15 mouse cellular contexts compared by ENCODE assay signal in the genomic region with DNA sequence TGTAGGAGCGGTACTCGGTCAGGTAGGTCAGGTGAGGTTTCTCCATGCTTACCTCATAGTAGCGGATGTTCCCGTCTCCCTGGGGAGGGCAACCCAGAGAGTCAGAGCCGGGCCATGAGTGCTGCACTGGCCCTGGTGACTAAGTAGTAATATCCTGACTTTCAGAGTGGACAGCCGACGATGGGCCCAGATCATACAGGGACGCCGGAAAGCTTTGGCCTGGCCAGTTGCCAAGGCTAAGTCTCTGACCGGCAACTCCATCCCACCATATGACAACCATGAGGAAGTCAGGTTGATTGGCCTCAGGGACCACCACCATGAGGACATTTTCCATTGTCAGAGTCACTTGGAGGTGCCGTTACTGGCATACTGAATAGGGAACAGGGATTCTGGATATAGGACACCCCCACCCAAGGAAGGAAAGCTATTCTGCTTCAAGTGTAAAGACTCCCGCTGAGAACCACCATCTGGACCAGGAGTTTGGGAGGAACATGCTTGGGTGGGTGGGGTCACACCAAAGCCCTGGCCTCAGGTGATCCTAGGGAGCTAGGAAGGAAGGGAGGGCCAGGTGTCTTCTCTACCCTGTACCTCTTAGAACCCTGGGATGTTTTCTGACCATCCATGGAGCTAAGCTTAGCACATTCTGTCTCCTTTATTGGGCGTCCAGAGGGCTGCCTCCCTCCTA. TPM values are rescaled to one million over a fixed set of nuclear protein-coding genes. Genes with fewer than 3 reads are reported as not detected.
DNase-seq lines count a peak whose midpoint lies in the region; ATAC-seq lines count a peak whose summit lies in the region.
"Had no signal": no experiment of that assay in that cellular context is flagged by ENCODE, and none has a peak within 500 bp of the region (broad histone marks: within the 10 kb centered on the region; RNA-seq: fewer than 3 reads in every experiment).

No protein-coding gene starts in this region.

- DNase-seq in cerebellum, adult 18-20 months: peak; percentile 45 to 50
- no peak for DNase-seq in cerebellum, adult 9-10 months
- peak; percentile 47 to 52 for DNase-seq in cerebellum, postnatal 10 days
- no peak for DNase-seq in cerebellum, postnatal 4 days (ENCODE audit: low spot score in 2 of 2)
- DNase-seq in cerebellum, postnatal 25 days: peak; percentile 55 to 72
- DNase-seq: adrenal gland, adult 8-10 months; gastrocnemius, postnatal 25 days; heart, adult 18-20 months; heart, postnatal 4 days; kidney, adult 11 months; kidney, adult 8-10 months had no signal

- peak; percentile 12; the same call in 1 of the 2 replicates for ATAC-seq in erythroblast, adult 5-6 weeks (replicated peaks; ENCODE audit: low FRiP score, poor library complexity, severe bottlenecking)
- no peak for ATAC-seq in monocyte, adult 5-6 weeks (replicated peaks; ENCODE audit: insufficient number of reproducible peaks, low FRiP score, low TSS enrichment, poor library complexity, severe bottlenecking)
- ATAC-seq: forebrain, embryonic 15.5 days; intestine, embryonic 15.5 days had no signal

RNA-seq across cellular contexts. Expression of a gene that starts 7.6 kb away (rescaled TPM):
- total RNA-seq in erythroblast, adult 5-6 weeks (2015; ENCODE audit: low replicate concordance): 1.0 and 16.5 TPM in 2 replicates
- total RNA-seq in erythroblast, adult 5-6 weeks (2017; ENCODE audit: low replicate concordance): 3.8 and 6.5 TPM in 2 replicates
- total RNA-seq in monocyte, adult 5-6 weeks (2017): 19.8 to 70.3 TPM (median 26.1 TPM) in 3 replicates

RNA-seq across cellular contexts. Expression of a gene that starts 54.5 kb away (rescaled TPM):
- 17.3 and 25.7 TPM in 2 replicates for total RNA-seq in erythroblast, adult 5-6 weeks (2015; ENCODE audit: low replicate concordance)
- total RNA-seq in erythroblast, adult 5-6 weeks (2017; ENCODE audit: low replicate concordance): 13.1 and 16.7 TPM in 2 replicates
- 38.6 to 51.6 TPM (median 42.3 TPM) in 3 replicates for total RNA-seq in monocyte, adult 5-6 weeks (2017)

RNA-seq across cellular contexts. Expression of a gene that starts 58.5 kb away (rescaled TPM):
- total RNA-seq in erythroblast, adult 5-6 weeks (2015; ENCODE audit: low replicate concordance): 6.7 and 18.6 TPM in 2 replicates
- total RNA-seq in erythroblast, adult 5-6 weeks (2017; ENCODE audit: low replicate concordance): 4.3 and 5.6 TPM in 2 replicates
- 25.5 to 68.9 TPM (median 29.6 TPM) in 3 replicates for total RNA-seq in monocyte, adult 5-6 weeks (2017)

Comparison
In these comparisons a context has a peak if more than half of its experiments do, and no peak if none do; other contexts are left out.
1. DNase-seq: peak in cerebellum, adult 18-20 months (2 of 2), cerebellum, postnatal 10 days (2 of 2) and cerebellum, postnatal 25 days (2 of 2); none in cerebellum, adult 9-10 months (single experiment) and cerebellum, postnatal 4 days (0 of 2).